Mouse (Mus musculus) heart, adult 18-20 months (tissue): ENCODE results near the gene Ptpn12. TPM values are rescaled to one million over a fixed set of nuclear protein-coding genes. Genes with fewer than 3 reads are reported as not detected.

ENCODE experiments used
- DNase-seq, 2 experiments: peaks; one replicate each; pipeline ENCODE4 v3.0.0; 2021 to 2022; ENCODE audit warnings: mixed read lengths in 1 of 2
- total RNA-seq, 2 experiments: library from RNA; stranded (reverse); gene quantifications; 2 replicates each; pipeline ENCODE4 v1.2.3; 2021

Gene Ptpn12
- total RNA-seq, 2 experiments from 2014 or later, result 28.1 to 28.9 TPM

DNA sequence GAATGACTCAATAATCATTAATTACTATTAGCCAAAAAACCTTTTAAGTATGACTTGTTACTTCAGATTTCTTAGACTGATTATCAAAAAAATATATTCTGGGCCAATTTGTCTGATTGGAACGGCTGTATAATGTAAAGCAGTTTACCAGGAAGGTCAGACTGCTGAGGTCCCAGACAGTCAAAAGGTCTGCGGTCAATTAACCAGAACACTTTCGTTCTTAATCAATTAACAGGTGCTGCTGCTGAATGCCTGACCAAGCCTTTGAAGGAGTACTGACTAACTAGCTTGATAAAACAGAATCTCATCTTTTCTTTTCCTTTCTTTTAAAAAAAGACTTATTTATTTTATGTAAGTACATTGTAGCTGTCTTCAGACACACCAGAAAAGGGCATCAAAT, 23.1 kb downstream of the Ptpn12 start:
- no peak for DNase-seq

DNA sequence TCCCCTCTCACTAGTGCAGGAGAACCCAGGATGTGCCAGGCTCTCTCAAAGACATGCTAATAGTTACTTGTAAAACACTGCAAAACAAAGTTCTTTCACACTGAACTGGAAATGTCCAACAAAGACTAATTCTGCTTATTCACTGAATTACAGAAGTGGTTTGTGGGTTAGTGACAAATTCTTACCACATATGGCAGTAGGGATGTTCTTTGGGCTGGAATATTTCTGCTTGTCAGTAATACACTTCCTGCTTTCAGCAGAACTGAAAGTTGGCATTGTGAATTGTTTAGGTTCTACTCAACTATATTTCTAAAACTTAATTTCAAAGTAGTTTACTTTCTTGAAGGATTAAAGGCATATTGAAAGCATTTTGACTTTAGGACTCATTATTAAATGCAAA, 25.5 kb downstream of the Ptpn12 start:
- peak in 1 of 2 experiments; percentile 35 for DNase-seq

DNA sequence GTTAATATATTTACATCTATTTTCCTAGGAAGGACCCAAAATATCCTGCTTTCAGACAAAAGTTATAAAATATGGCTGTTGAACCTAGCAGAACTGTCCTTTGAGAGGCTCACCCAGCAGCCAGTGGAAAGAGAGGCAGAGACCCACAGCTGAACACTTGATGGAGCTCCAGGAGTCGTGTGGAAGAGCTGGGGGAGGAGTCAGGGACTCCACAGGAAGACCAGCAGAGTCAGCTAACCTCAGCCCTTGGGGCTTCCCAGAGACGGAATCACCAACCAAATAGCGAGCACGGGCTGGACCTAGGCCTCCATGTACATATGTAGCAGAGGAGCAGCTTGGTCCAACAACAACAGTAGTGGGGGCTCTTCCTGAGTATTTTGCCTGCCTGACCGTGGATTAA, 38.6 kb downstream of the Ptpn12 start:
- peak; percentile 47 to 57 for DNase-seq

DNA sequence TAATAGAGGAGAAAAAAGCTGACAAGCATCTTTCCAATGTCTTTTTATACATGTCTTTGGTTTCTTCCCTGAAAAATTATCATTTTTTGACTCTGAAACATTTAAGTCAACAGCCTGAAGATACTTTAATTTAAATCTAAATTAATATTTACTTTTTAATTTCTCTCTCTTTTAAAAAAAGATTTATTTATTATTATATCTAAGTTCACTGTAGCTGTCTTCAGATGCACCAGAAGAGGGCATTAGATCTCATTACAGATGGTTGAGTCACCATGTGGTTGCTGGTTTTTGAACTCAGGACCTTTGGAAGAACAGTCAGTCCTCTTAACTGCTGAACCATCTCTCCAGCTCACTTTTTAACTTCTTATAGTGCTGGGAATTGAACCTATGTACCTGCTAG, 44.8 kb downstream of the Ptpn12 start:
- DNase-seq, result no peak

DNA sequence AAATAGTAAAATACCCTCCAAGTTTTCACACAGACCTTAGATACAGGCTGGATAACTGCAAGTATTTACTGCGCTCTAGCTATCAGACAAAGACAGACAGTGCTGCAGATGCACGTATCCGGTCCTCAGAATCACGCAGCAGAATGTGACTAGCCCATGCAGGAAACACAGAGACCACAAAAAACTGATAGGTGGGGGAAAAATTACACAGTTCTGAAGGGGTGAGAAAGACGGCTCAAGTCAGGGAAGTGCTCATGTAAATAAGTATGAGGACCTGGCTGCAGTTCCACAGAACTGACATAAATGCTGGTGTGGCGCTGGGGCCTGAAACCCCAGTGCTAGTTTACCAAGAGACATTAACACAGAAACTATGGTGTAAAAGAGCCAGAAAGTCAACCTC, 53.0 kb downstream of the Ptpn12 start:
- no peak for DNase-seq

DNA sequence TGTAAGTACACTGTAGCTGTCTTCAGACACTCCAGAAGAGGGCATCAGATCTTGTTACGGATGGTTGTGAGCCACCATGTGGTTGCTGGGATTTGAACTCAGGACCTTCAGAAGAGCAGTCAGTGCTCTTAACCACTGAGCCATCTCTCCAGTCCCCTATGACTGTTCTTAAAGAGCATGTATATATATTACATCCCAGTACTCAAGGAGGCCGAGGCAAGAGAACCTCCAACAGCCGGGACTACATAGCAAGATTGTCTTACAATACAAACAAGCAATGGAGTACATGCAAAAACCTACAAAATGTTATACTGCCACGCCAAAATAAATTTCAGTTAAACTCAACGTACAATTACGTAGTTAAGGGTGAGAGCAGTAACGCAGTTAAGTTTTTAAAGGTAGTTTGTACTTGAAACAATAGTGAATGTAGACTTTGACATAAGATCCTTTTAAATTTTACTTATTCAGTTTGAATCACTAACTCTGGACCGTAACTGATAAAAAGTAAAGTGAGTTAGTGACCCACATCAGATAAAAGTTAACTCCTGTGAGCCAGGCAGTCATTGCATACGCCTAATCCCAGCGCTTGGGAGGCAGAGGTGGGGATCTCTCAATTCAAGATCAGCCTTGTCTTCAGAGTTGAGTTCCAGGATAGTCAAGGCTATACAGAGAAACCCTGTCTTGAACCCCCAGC, 53.9 kb downstream of the Ptpn12 start:
- no peak for DNase-seq

DNA sequence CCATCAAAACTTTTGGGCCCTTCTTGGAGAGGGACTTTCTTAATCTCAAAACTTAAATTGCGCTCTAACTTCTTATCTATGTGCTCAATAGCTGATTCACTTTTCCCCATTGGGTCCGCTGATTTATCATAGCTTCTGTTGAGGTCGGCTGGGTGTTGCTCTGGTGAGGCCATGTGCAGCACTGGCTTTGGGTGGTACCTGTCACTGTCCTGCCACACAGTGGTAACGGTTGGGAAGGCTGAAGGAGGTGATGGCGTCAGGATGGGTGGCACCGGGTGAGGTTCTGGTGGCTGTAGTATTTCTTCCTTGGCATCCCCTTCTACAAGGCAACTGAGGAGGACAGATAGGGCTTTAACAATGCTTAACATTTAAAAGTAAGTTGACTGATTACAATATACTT, 57.3 kb downstream of the Ptpn12 start:
- DNase-seq, result no peak

DNA sequence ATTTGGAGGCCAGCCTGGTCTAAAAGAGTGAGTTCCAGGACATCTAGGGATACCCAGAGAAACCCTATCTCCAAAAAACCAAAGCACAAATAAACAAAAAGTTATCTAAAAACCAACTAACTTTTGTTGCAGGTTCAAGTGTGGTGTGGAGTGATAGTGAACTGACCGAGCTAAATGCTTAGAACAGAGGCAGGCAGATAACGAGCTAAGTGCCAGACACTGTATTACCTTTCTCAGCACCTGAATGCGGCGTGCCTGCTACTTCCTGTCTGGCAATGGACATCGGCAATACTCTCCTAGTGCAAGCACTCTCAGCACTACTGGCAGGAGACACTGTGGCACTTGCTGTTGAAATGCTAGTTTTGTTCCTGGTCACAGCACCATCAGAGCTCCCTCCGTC, 58.2 kb downstream of the Ptpn12 start:
- DNase-seq, result no peak

DNA sequence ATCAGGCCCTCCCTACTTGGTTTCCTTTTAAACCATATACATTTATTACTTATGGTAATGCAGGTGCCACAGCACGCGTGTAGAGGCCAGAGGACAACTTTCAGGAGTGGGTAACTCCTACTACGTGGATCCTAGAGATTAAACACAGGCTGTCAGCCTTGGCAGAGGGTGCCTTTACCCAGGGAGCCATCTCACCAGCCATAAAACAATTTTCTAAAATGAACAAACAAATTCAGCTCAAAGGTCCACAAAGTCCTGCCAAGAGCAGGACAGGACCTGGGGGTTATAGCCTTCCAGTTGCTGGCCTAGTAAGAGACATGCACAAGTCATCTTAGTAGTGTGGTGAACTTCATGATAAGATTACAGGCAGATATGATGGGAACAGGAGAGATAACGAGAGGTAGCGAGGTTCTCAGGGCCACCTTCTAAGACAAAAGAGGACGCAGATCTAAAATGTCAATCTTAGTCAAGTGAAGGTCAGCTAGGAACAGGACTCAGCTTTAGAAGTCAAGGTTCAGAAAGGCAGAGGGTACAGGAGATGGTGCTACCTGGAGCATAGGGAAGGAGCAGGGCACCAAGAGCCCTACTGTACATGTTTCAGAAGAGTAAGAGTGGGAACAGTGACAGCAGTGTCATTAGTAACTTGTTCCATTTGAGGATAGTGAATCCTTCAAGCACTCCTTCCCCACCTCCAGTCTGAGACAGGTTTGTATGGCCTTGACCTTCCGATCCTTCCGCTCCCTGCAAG, 65.5 kb downstream of the Ptpn12 start:
- DNase-seq, result no peak

DNA sequence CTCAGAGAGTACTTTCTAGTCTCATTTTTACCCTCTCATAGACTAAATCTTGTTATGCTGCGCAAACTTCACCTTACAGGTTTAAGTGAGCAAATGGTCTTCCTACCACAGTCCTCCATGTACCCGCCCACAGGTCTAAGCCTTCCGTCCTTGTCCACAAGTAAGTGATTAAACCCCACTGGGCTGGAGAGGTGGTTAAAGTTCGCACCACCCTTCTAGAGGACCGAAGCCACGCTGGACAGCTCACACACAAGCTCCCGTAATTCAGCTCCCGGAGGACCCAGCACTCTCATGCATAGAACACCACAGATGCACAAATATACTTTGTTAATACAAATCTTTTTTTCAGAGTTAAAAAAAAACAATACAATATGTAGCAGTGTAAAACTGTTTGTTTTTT, 69.4 kb downstream of the Ptpn12 start:
- no peak for DNase-seq

DNA sequence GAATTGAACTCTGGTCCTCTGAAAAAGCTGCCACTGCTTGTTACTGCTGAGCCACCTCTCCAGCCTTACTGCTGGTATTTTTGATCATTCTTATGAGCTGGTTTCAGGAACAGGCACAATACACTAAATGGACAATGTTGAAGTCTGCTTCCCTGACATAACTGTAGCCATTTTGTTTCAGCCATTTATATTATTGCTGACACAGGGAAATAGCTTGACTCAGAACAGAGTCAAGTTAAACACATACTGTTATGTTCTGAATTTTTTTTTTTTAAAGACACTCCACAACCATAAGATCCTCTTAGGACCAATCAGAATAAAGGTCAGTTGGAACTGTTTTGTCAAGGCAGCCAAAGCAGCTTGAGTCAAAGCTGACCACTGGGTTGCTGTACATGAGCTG, 72.2 kb downstream of the Ptpn12 start:
- no peak for DNase-seq

DNA sequence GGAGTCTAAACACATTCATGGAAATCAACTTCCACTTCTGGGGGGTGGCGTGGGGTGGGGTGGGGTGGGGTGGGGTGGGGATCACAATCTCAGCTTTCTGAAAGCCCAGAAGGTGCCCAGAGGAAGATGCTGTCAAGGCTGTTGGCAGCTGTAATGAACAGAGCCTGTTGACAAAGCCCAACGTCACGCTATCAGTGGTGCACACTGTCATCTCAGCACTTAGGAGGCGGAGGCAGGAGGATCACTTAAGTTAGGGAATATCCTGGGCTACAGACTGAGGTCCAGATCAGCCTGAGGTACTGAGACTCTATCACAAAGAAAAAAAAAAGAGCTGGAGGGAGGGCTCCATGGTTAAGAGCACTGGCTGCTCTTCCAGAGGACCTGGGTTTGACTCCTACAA, 81.0 kb downstream of the Ptpn12 start:
- DNase-seq, result no peak

DNA sequence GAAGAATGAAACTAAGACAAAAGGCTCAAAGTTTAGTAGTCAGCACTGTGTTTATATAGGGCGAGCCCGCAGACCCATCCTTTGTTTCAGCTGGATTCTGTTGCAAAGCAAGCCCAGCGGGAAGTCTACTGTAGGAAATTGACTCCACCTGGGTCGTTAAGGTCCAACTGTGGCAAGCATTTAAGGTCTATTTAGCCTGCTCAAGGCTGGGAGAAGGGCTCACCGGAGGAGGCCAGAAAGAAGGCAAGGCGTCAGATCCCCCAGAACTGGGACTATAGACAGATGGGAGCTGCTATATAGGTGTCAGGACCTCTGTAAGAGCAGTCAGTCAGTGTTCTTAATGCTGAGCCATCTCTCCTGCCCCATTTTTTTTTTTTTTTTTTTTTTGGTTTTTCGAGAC, 81.7 kb downstream of the Ptpn12 start:
- no peak for DNase-seq

DNA sequence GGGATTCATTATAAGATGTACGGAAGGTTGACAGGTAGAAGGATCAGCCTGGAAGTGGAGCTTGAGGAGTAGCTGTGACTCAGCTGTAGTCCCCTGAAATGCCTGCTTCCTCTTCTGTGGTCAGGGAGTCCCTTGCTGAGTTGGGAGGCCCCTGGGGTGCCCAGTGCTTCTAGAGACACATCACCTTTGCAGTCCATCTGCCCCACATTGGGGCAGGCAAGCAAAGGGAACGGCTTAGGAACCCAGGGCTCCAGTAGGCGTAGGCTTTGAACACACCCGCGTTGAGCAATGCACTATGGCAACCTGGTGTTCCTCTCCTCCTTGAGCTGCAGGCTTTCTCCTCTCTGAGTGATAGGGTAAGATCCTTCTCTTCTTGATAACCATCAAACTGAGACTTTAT, 82.6 kb downstream of the Ptpn12 start:
- DNase-seq, result no peak

DNA sequence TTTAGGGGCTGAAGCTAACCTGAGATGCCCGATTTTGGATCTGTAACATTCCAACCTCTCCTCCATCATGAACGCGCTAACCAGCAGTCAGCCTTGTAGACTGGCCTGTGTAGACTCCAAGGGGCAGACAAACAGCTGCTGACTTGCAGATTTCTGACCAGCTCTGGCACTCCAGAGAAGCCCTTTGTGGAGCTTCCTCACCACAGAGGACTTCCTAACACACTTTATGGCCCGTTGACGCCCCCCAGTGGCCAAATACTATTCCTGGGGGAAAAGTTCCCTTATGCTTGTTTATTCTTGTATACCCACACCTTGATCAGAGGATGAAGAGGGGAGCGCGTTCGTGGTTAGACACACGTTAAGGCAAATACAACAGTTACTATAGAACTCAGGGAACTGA, 86.7 kb downstream of the Ptpn12 start:
- DNase-seq, result peak; percentile 54 to 80

DNA sequence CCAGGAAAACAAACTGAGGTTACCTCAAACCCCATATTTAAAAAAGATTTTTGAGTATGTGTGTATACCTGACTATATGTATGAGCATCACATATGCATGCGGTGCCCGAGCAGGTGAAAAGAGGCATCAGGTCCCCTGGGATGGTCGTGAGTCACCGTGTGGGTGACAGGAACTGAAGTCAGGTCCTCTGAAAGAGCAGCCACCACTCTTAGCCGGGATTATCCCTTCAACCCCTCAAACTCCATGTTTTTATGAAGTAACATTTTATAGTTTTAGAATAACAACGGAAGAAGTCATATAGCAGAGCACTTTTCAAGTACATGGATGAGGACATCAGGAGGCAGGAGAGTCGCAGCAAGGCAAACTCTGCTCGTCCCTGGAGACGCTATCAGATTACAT, 87.2 kb downstream of the Ptpn12 start:
- no peak for DNase-seq

DNA sequence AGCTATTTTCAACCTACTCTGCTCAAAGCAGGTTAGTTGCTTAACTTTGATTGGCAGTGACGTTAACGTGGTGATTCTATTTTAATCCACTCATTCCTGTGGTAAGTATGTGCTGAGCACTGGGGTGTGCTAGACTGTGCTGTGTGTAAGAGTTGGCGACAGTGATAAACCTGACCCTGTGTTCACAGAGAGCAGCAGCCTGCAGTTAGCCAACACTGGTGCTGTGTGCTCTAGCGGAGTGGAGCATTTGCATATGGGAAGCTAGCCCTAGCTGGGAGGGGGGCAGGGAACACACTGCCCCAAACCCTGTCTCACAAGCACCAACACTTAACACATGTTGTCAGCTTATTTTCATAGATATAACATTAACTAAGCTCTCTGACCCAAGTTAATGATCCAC, 87.8 kb downstream of the Ptpn12 start:
- DNase-seq, result peak in 1 of 2 experiments; percentile 52

DNA sequence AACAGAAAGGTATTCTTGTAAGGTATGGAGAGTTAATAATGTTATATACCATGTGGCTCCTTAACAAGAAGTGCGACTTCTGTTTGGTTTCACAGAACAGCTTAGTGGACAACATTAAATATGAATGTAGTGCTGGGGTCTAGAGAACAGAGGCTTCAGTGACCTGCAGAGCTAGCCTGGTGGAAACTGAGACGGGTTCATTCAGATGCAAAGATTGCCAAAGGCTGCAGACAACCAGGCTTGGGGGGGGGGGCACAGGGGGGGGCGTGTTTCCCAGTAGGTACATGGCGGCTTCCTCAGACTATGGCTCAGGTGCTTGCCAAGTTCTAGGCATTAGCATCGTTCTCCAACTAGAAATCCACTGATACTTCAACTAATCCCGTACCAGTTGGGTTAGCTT, 91.3 kb downstream of the Ptpn12 start:
- no peak for DNase-seq

DNA sequence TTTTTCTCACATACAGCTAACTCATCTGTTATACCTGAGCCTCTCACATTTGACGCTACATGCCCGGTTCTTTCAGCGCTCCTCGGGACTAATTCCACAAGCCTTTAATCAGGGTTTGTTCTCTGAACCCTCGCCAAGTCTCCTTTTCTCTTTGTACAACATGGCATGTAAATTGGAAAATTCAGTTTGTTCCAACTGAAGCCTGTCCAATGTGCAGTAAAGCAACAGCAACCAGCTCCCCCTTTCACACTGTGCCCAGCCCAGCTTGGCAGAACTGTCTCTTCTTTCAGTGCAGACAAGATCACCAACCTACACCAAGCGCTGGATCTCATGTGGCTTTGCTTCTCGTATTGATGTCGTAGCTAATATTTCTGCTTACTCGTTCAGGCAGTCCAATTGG, 92.4 kb downstream of the Ptpn12 start:
- DNase-seq, result no peak

DNA sequence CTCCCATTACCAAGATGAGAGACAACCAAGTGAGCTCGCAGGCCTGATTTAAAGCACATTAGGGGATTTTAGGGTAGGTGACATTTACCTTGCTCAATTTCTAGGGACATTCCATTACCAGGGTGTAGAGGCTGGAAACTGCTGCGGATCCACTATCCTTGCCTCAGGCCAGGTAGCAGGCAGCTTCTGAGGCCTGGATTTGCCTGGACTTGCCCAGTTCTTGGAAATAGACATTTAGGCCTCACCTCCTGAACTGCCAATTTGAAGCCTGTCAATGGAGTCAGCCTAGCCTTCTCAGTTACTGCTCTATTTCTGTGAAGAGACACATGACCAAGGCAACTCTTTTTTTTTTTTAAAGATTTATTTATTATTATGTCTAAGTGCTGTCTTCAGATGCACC, 94.8 kb downstream of the Ptpn12 start:
- DNase-seq, result no peak

DNA sequence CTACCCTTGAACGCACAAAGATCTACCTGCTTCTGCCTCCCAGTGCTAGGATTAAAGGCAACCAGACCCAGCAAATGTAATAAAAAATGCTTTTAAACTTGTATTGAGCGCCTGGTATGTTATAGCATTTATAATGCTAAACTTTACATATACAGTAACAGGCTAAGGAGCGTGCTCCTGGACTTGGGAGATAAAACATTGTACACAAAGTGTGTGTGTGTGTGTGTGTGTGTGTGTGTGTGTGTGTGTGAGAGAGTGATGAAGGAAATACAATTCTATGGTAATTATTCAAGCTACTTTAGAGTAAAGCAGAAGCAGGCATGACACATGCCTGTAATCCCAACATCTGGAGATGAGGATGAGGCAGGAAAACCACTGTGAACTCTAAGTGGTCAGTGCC, 99.4 kb downstream of the Ptpn12 start, which contains the start of gene Rsbn1l:
Rsbn1l (minus strand) TSS at position 101 of the 400 bp plus-strand sequence.
- no peak for DNase-seq

DNA sequence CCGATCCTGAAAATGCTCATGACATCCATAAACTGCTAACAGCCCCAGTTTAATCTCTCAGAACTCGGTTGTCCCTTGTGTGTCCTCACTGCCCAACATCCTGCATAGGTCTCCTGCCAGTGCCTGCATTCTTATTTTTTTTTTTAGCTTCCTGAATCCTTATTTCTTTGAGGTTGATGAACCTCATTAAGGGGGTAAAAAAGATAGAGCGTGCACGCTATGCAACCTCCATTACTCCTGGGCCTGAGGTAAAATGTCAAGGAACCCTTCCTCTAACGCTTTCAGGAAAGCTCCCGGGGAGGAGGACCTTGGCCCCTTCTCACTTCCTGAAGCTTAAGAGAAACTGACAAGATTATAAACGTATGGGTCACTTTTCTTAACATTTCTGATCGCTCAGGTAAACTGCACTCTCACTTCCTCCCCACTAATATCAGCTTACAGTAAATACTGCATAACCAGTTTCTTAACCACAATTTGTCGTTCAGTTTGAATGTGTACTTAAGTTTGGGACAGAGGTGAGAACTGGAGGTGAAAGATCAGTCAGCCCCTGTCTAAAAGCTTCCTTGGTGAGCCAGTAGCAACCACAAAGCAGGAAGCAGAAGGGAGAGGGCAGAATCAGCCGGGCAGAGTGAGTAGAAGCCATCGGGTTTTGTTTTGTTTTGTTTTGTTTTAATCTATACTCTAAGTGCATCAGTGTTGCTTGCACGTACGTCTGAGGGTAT, 100.4 kb downstream of the Ptpn12 start:
- DNase-seq, result no peak

DNA sequence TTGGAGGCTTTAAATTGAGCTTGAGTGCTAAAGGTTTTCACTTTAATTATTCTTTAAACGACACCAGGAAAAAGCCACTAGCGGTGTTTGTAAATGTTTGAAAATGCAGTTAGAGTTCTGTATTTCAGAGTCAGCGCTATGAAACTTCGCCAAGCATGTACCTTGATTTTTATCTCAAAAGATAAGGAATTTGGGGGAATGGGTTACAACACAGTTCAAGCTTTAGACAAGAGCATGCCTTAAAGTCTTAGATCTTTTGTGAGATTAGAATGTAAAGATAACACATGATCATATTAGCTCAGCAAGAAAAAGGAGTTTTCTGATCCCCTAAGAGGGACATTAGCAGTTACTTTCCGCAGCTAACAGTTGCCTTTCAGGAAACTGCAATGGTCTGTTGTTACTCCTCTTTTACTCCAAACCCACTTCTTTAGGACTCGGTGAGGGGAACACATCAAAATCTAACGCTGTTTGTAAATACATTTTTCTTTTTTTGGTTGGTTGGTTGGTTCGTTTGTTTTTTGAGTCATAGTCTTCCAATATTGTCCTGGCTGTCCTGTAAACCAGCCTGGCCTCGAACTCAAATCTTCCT, 103.3 kb downstream of the Ptpn12 start:
- DNase-seq, result no peak
